In the genomic region with DNA sequence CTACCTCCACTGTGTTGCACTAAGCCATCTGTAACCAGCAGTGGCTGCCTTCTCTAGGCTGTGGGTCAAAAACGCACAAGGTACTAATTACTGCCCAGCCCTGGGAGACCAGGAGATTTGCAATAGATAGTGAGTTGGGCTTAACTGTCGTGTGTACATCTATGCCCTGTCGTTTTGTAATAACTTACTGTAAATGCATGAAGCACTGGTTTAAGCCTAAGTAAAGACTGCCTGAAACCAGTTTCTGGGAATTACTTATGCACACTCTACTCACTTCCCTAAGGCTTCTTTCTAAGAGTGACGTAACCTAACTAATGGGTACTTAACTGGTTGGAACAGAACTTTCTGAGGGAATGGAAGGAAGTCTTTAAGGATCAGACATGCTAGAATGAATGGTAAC, we compare ENCODE assay signal across 24 mouse cellular contexts. TPM values are rescaled to one million over a fixed set of nuclear protein-coding genes. Genes with fewer than 3 reads are reported as not detected.
DNase-seq lines count a peak whose midpoint lies in the region; ATAC-seq and TF ChIP-seq lines count a peak whose summit lies in the region.
"Had no signal": no experiment of that assay in that cellular context is flagged by ENCODE, and none has a peak within 500 bp of the region (broad histone marks: within the 10 kb centered on the region; RNA-seq: fewer than 3 reads in every experiment).

No protein-coding gene starts in this region.

- no peaks in the 10 kb centered on the region for H3K9me3 ChIP-seq in limb, embryonic 15.5 days
- no peaks in the 10 kb centered on the region for H3K9me3 ChIP-seq in limb, embryonic 10.5 days (replicated peaks)
- H3K9me3 ChIP-seq in embryonic facial prominence, embryonic 15.5 days (replicated peaks): no peaks in the 10 kb centered on the region
- H3K9me3 ChIP-seq: embryonic facial prominence, embryonic 12.5 days; forebrain, embryonic 15.5 days; heart, embryonic 10.5 days; hindbrain, embryonic 12.5 days had no signal

- no peaks in the 10 kb centered on the region for H3K4me1 ChIP-seq in kidney, adult 2 months (ENCODE audit: control insufficient read depth, insufficient read depth, low read length)
- no peaks in the 10 kb centered on the region for H3K4me1 ChIP-seq in limb, embryonic 15.5 days
- no peaks in the 10 kb centered on the region for H3K4me1 ChIP-seq in limb, embryonic 10.5 days
- 0 out of 2 replicates have a peak, but pooled peaks cover 3% of the 10 kb centered on the region for H3K4me1 ChIP-seq in embryonic facial prominence, embryonic 15.5 days
- H3K4me1 ChIP-seq: embryonic facial prominence, embryonic 12.5 days; forebrain, embryonic 15.5 days; heart, embryonic 10.5 days; hindbrain, embryonic 12.5 days had no signal

- H3K4me3 ChIP-seq in kidney, adult 2 months (ENCODE audit: insufficient read depth, low read depth, low read length): no peak overlapping the region
- no peak overlapping the region for H3K4me3 ChIP-seq in limb, embryonic 15.5 days
- H3K4me3 ChIP-seq in limb, embryonic 10.5 days: no peak overlapping the region
- no peak overlapping the region for H3K4me3 ChIP-seq in embryonic facial prominence, embryonic 15.5 days (replicated peaks)
- H3K4me3 ChIP-seq: embryonic facial prominence, embryonic 12.5 days; erythroblast, embryonic 14.5 days; forebrain, embryonic 15.5 days; heart, embryonic 10.5 days; hindbrain, embryonic 12.5 days had no signal

- no peak for TF ChIP-seq POLR2A in kidney, adult 2 months (IDR thresholded peaks at IDR 0.05; ENCODE audit: low read depth, low read length)

- no peaks in the 10 kb centered on the region for H3K27me3 ChIP-seq in kidney, adult 2 months (replicated peaks; ENCODE audit: control insufficient read depth, insufficient read depth, low read length)
- no peaks in the 10 kb centered on the region for H3K27me3 ChIP-seq in limb, embryonic 15.5 days
- no peaks in the 10 kb centered on the region for H3K27me3 ChIP-seq in limb, embryonic 10.5 days (ENCODE audit: low read depth, poor library complexity, severe bottlenecking)
- no peaks in the 10 kb centered on the region for H3K27me3 ChIP-seq in embryonic facial prominence, embryonic 15.5 days
- H3K27me3 ChIP-seq: embryonic facial prominence, embryonic 12.5 days; forebrain, embryonic 15.5 days; hindbrain, embryonic 12.5 days had no signal

- peaks cover 2% of the 10 kb centered on the region; the same call in 1 of the 2 replicates for H3K36me3 ChIP-seq in kidney, adult 2 months (ENCODE audit: control insufficient read depth, insufficient read depth, low read length)
- H3K36me3 ChIP-seq in limb, embryonic 15.5 days: peaks cover 95% of the 10 kb centered on the region
- peaks cover 95% of the 10 kb centered on the region for H3K36me3 ChIP-seq in limb, embryonic 10.5 days
- H3K36me3 ChIP-seq in embryonic facial prominence, embryonic 15.5 days: peaks cover 93% of the 10 kb centered on the region

- no peak for TF ChIP-seq CTCF in kidney, adult 2 months (conservative IDR thresholded peaks at IDR 0.05; ENCODE audit: insufficient read depth, insufficient read length, low read depth, low read length)

- no peak overlapping the region for H3K27ac ChIP-seq in kidney, adult 2 months (ENCODE audit: insufficient read depth, low read depth, low read length)
- H3K27ac ChIP-seq in limb, embryonic 15.5 days: peak overlapping the region; percentile 61; the same call in 1 of the 2 replicates
- H3K27ac ChIP-seq in limb, embryonic 10.5 days: no peak overlapping the region
- H3K27ac ChIP-seq in embryonic facial prominence, embryonic 15.5 days (replicated peaks): peak overlapping the region; percentile 29; the same call in 1 of the 2 replicates
- H3K27ac ChIP-seq: embryonic facial prominence, embryonic 12.5 days; forebrain, embryonic 15.5 days; heart, embryonic 10.5 days; hindbrain, embryonic 12.5 days had no signal

- WGBS in kidney, adult 2 months: 64% methylated on average over 4 of the region's 4 CpGs
- 67% methylated on average over 4 of the region's 4 CpGs for WGBS in limb, embryonic 15.5 days
- WGBS in limb, embryonic 10.5 days: 79% methylated on average over 4 of the region's 4 CpGs
- 48% methylated on average over 4 of the region's 4 CpGs for WGBS in embryonic facial prominence, embryonic 15.5 days

- H3K9ac ChIP-seq in limb, embryonic 15.5 days: no peak overlapping the region
- no peak overlapping the region for H3K9ac ChIP-seq in embryonic facial prominence, embryonic 15.5 days
- H3K9ac ChIP-seq: embryonic facial prominence, embryonic 12.5 days; forebrain, embryonic 15.5 days; hindbrain, embryonic 12.5 days had no signal

- ATAC-seq in limb, embryonic 15.5 days (ENCODE audit: insufficient number of reproducible peaks, low FRiP score, low TSS enrichment, low read depth): no peak
- ATAC-seq in embryonic facial prominence, embryonic 15.5 days (ENCODE audit: insufficient number of reproducible peaks, low FRiP score, low TSS enrichment, low read depth): peak; percentile 48; the same call in 1 of the 2 replicates
- no peak for ATAC-seq in inflammation-experienced regulatory T-cells, adult 6 months
- ATAC-seq: forebrain, embryonic 15.5 days; hindbrain, embryonic 16.5 days had no signal

- no peak overlapping the region for H3K4me2 ChIP-seq in limb, embryonic 15.5 days
- no peak overlapping the region for H3K4me2 ChIP-seq in embryonic facial prominence, embryonic 15.5 days (replicated peaks)
- H3K4me2 ChIP-seq: embryonic facial prominence, embryonic 12.5 days; forebrain, embryonic 15.5 days; hindbrain, embryonic 12.5 days had no signal

- peak; percentile 17 for DNase-seq in kidney, adult 2 months
- DNase-seq in kidney, postnatal 10 days: no peak
- DNase-seq in limb, embryonic 10.5 days (ENCODE audit: low spot score): no peak
- DNase-seq in ovary, postnatal 36 days (ENCODE audit: low spot score): no peak
- DNase-seq: adrenal gland, postnatal 10 days; cerebellum, adult 11 months; cerebellum, adult 8-10 months; cerebellum, postnatal 14 days; embryo, embryonic 11 days; gastrocnemius, postnatal 36 days; heart, adult 18-20 months; heart, postnatal 10 days; heart, postnatal 4 days had no signal

RNA-seq across cellular contexts. Expression of a gene that starts 10.1 kb away (rescaled TPM):
- 79.0 and 79.8 TPM in 2 replicates for polyA plus RNA-seq in kidney, adult 2 months (2012; rRNA removed)
- 29.6 and 30.5 TPM in 2 replicates for polyA plus RNA-seq in limb, embryonic 15.5 days (2015; fragmentation: Nextera tagmentation; extraction: Ambion mirVana)
- 29.7 and 31.4 TPM in 2 replicates for polyA plus RNA-seq in limb, embryonic 10.5 days (2016; fragmentation: Nextera tagmentation; extraction: Ambion mirVana)
- polyA plus RNA-seq in embryonic facial prominence, embryonic 15.5 days (2015; fragmentation: Nextera tagmentation; extraction: Ambion mirVana): 29.6 and 30.2 TPM in 2 replicates
- polyA plus RNA-seq in inflammation-experienced regulatory T-cells, adult 6 months (2017; shearing (Covaris generic)): 10 to 100 TPM; 24.6 to 58.8 (median 54.5) TPM

RNA-seq across cellular contexts. Expression of a gene that starts 16.4 kb away (rescaled TPM):
- polyA plus RNA-seq in kidney, adult 2 months (2012; rRNA removed): 2.6 and 2.7 TPM in 2 replicates
- 13.6 and 15.9 TPM in 2 replicates for polyA plus RNA-seq in limb, embryonic 15.5 days (2015; fragmentation: Nextera tagmentation; extraction: Ambion mirVana)
- 24.8 and 28.2 TPM in 2 replicates for polyA plus RNA-seq in limb, embryonic 10.5 days (2016; fragmentation: Nextera tagmentation; extraction: Ambion mirVana)
- polyA plus RNA-seq in embryonic facial prominence, embryonic 15.5 days (2015; fragmentation: Nextera tagmentation; extraction: Ambion mirVana): 17.4 and 18.8 TPM in 2 replicates
- polyA plus RNA-seq in inflammation-experienced regulatory T-cells, adult 6 months (2017; shearing (Covaris generic)): 1 to 10 TPM in 2 of 3 experiments, under 1 TPM in 1; 0.91 to 1.8 (median 1.5) TPM

RNA-seq across cellular contexts. Expression of a gene that starts 54.1 kb away (rescaled TPM):
- 97.1 and 109 TPM in 2 replicates for polyA plus RNA-seq in kidney, adult 2 months (2012; rRNA removed)
- polyA plus RNA-seq in limb, embryonic 15.5 days (2015; fragmentation: Nextera tagmentation; extraction: Ambion mirVana): 20.6 and 21.6 TPM in 2 replicates
- 30.4 and 31.0 TPM in 2 replicates for polyA plus RNA-seq in limb, embryonic 10.5 days (2016; fragmentation: Nextera tagmentation; extraction: Ambion mirVana)
- 23.6 and 25.9 TPM in 2 replicates for polyA plus RNA-seq in embryonic facial prominence, embryonic 15.5 days (2015; fragmentation: Nextera tagmentation; extraction: Ambion mirVana)
- polyA plus RNA-seq in inflammation-experienced regulatory T-cells, adult 6 months (2017; shearing (Covaris generic)): 10 to 100 TPM; 20.5 to 30.5 (median 26.7) TPM

RNA-seq across cellular contexts. Expression of a gene that starts 57.0 kb away (rescaled TPM):
- polyA plus RNA-seq in kidney, adult 2 months (2012; rRNA removed): 1.2 TPM in 2 replicates
- 0.06 TPM in 1 of 2 replicates, not detected in the other for polyA plus RNA-seq in limb, embryonic 15.5 days (2015; fragmentation: Nextera tagmentation; extraction: Ambion mirVana)
- polyA plus RNA-seq in limb, embryonic 10.5 days (2016; fragmentation: Nextera tagmentation; extraction: Ambion mirVana): 0.08 and 0.11 TPM in 2 replicates
- polyA plus RNA-seq in embryonic facial prominence, embryonic 15.5 days (2015; fragmentation: Nextera tagmentation; extraction: Ambion mirVana): 0.07 TPM in 1 of 2 replicates, not detected in the other
- polyA plus RNA-seq in inflammation-experienced regulatory T-cells, adult 6 months (2017; shearing (Covaris generic)): under 1 TPM in 2 of 3 experiments, not detected in 1; 0.26 to 0.49 TPM
- polyA plus RNA-seq: erythroblast, embryonic 14.5 days; forebrain, embryonic 11.5 days; heart, embryonic 10.5 days; heart, embryonic 14.5 days; hindbrain, embryonic 12.5 days had no signal

Comparison
In these comparisons a context has a peak if more than half of its experiments do, and no peak if none do; other contexts are left out.
1. H3K27ac ChIP-seq: peak in limb, embryonic 15.5 days (single experiment) and embryonic facial prominence, embryonic 15.5 days (single experiment); none in kidney, adult 2 months (single experiment) and limb, embryonic 10.5 days (single experiment).